In the genomic region with DNA sequence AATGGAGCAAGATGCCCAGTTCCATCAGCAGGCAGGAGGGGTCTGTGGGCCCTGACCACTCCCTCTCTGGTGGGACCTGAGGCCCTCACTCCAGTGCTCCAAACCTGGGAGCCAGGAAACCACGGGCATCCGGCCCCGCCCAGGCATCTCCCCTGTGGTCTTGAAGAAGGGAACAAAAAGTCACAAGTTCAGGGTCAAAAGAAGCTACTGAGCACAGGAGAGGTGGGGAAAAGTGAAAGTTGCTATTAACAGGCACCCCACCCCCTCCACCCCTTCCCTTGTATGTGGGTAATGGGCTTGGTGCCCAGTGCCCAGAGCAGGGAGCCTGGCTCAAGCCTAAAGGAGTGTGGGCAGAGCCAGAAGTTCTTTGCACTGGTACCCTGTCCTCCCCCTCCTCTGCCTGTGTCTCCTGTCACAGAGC, we compare ENCODE assay signal across 8 mouse cellular contexts. TPM values are rescaled to one million over a fixed set of nuclear protein-coding genes. Genes with fewer than 3 reads are reported as not detected.
DNase-seq lines count a peak whose midpoint lies in the region; ATAC-seq lines count a peak whose summit lies in the region.

No protein-coding gene starts in this region.

- H3K27ac ChIP-seq in forebrain, embryonic 10.5 days, result peak overlapping the region; percentile 86
- peak overlapping the region; percentile 95 for H3K27ac ChIP-seq in midbrain, embryonic 11.5 days (ENCODE audit: low read depth, low read length)

- peak overlapping the region; percentile 18; the same call in 1 of the 2 replicates for H3K4me3 ChIP-seq in forebrain, embryonic 10.5 days
- no peak overlapping the region for H3K4me3 ChIP-seq in midbrain, embryonic 11.5 days (ENCODE audit: low read depth, low read length)

- 65% methylated on average over 3 of the region's 3 CpGs for WGBS in forebrain, embryonic 10.5 days
- WGBS in midbrain, embryonic 11.5 days, result 56% methylated on average over 3 of the region's 3 CpGs

- H3K4me2 ChIP-seq in midbrain, embryonic 11.5 days, result no peak overlapping the region; the same call in 1 of the 2 replicates

- peak; percentile 59 for DNase-seq in right cerebral cortex, postnatal 4 days
- no peak for DNase-seq in right cerebral cortex, adult 18-20 months
- no peak for DNase-seq in forebrain, embryonic 10.5 days (ENCODE audit: extremely low spot score, low spot score)
- peak; percentile 41 for DNase-seq in kidney, postnatal 10 days
- peak; percentile 85 for DNase-seq in midbrain, embryonic 11.5 days (ENCODE audit: low spot score, missing footprints)
- peak; percentile 79 for DNase-seq in thymus, postnatal 0 days (ENCODE audit: low spot score)
- no peak for DNase-seq in urinary bladder, postnatal 14 days (ENCODE audit: low spot score)
- DNase-seq in layer of hippocampus, adult 9-11 months, result no peak

- ATAC-seq in midbrain, embryonic 11.5 days (ENCODE audit: low FRiP score), result no peak

- peaks cover 80% of the 10 kb centered on the region for H3K4me1 ChIP-seq in forebrain, embryonic 10.5 days
- H3K4me1 ChIP-seq in midbrain, embryonic 11.5 days (ENCODE audit: control insufficient read depth, insufficient read depth, low read length), result peaks cover 56% of the 10 kb centered on the region

- H3K36me3 ChIP-seq in forebrain, embryonic 10.5 days (replicated peaks), result peaks cover 64% of the 10 kb centered on the region
- H3K36me3 ChIP-seq in midbrain, embryonic 11.5 days (ENCODE audit: control insufficient read depth, insufficient read depth, low read length), result no peaks in the 10 kb centered on the region; the same call in 1 of the 2 replicates

- peak overlapping the region; percentile 34; the same call in 1 of the 2 replicates for H3K9ac ChIP-seq in midbrain, embryonic 11.5 days (ENCODE audit: low read length)

- no peaks in the 10 kb centered on the region for H3K9me3 ChIP-seq in forebrain, embryonic 10.5 days
- no peaks in the 10 kb centered on the region for H3K9me3 ChIP-seq in midbrain, embryonic 11.5 days (ENCODE audit: control insufficient read depth, low read length)

- no peaks in the 10 kb centered on the region for H3K27me3 ChIP-seq in forebrain, embryonic 10.5 days (ENCODE audit: poor library complexity, severe bottlenecking)
- no peaks in the 10 kb centered on the region for H3K27me3 ChIP-seq in midbrain, embryonic 11.5 days (ENCODE audit: control insufficient read depth, insufficient read depth, low read length)

RNA-seq across cellular contexts. Expression of a gene that starts 17.6 kb away (rescaled TPM):
- polyA plus RNA-seq in forebrain, embryonic 10.5 days (2016; fragmentation: Nextera tagmentation; extraction: Ambion mirVana), result 26.2 and 27.9 TPM in 2 replicates
- polyA plus RNA-seq in midbrain, embryonic 11.5 days (2014; fragmentation: Nextera tagmentation; extraction: Ambion mirVana), result 21.0 and 22.4 TPM in 2 replicates
- 13.5 and 14.6 TPM in 2 replicates for polyA plus RNA-seq in thymus, postnatal 0 days (2015; fragmentation: Nextera tagmentation; extraction: Ambion mirVana)

RNA-seq across cellular contexts. Expression of a gene that starts 54.7 kb away (rescaled TPM):
- polyA plus RNA-seq in forebrain, embryonic 10.5 days (2016; fragmentation: Nextera tagmentation; extraction: Ambion mirVana), result 32.7 and 35.3 TPM in 2 replicates
- 4.1 and 4.5 TPM in 2 replicates for polyA plus RNA-seq in midbrain, embryonic 11.5 days (2014; fragmentation: Nextera tagmentation; extraction: Ambion mirVana)
- 50.6 and 54.7 TPM in 2 replicates for polyA plus RNA-seq in thymus, postnatal 0 days (2015; fragmentation: Nextera tagmentation; extraction: Ambion mirVana)

Comparison
In these comparisons a context has a peak if more than half of its experiments do, and no peak if none do; other contexts are left out.
1. DNase-seq: peak in right cerebral cortex, postnatal 4 days (single experiment), kidney, postnatal 10 days (single experiment), midbrain, embryonic 11.5 days (single experiment) and thymus, postnatal 0 days (single experiment); none in right cerebral cortex, adult 18-20 months (single experiment), forebrain, embryonic 10.5 days (single experiment), urinary bladder, postnatal 14 days (single experiment) and layer of hippocampus, adult 9-11 months (single experiment).